Mouse (Mus musculus): ENCODE measurements around the gene Olfr166.
"Not testable (repeated sequence)": the region's sequence is repeated elsewhere in the genome, so short reads cannot be mapped to it uniquely, and the experiment has no call there.

Olfr166 gene

GRCm38 (mm10) chr16:19483394-19483793 is at the start of gene Olfr166:
Gene Olfr166 (plus strand): TSS chr16:19483694.
- DNase-seq (ENCODE audit: low read depth, low spot score), result no peak

- DNase-seq (ENCODE audit: low read depth, low spot score), result not testable (repeated sequence)
These were observed 24.8 kb upstream of the Olfr166 start for GRCm38 (mm10) chr16:19458741-19459140.

- no peak for DNase-seq (ENCODE audit: low read depth, low spot score)
These were observed 19.1 kb upstream of the Olfr166 start for GRCm38 (mm10) chr16:19464365-19464764.

GRCm38 (mm10) chr16:19522166-19522565 is 38.7 kb downstream of the Olfr166 start, which contains the start of gene Olfr167:
Gene Olfr167 (minus strand): TSS chr16:19522266.
- no peak for DNase-seq (ENCODE audit: low read depth, low spot score)

DNA sequence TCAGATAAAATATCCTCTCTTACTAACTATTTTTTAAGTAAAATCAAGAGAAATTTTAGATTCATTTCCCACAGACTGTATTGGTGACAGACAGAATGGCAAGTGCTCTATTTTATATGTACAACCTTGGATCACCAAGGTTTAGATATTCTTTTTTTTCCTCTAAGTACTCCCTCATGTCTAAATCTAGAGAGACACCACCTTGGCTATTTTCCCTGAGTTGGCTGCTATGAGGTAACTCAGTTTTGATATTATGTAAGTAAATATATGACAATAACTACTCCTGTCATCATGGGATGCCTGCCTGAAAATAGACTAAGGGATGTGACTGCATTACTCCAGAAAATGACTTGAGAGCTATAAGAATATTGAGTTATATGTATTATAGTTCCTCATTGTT is 52.0 kb downstream of the Olfr166 start, which contains the start of gene Olfr168:
Olfr168 (minus strand) TSS at position 101 of the 400 bp plus-strand sequence.
- DNase-seq (ENCODE audit: low read depth, low spot score), result no peak

Measured in retina, adult 2 months (tissue).